Mouse (Mus musculus) intestine, embryonic 16.5 days (tissue): ENCODE results near the gene Adgrg7. TPM values are rescaled to one million over a fixed set of nuclear protein-coding genes. Genes with fewer than 3 reads are reported as not detected.

Source experiments
- ATAC-seq: fragments of 200-750 bp; cut with Nextera tagmentation; 2 replicates; pipeline ENCODE4 v1.8.0; 2017; ENCODE audit warnings: moderate TSS enrichment, moderate library complexity
- H3K27ac ChIP-seq: fragments of 300-500 bp; sonication (generic); 2 replicates; pipeline ENCODE4 v1.5.1; 2014; ENCODE audit warnings: mild to moderate bottlenecking, low read length
- H3K27me3 ChIP-seq: fragments of 300-500 bp; sonication (generic); replicated peaks from 2 replicates; pipeline ENCODE4 v1.6.1; 2014; ENCODE audit warnings: low read length, control low read depth, mixed read lengths; ENCODE audit not compliant: control insufficient read depth, insufficient read depth
- H3K36me3 ChIP-seq: fragments of 300-500 bp; sonication (generic); 2 replicates; pipeline ENCODE4 v1.6.1; 2014; ENCODE audit warnings: low read length, control low read depth; ENCODE audit not compliant: control insufficient read depth, insufficient read depth
- H3K4me1 ChIP-seq: fragments of 300-500 bp; sonication (generic); 2 replicates; pipeline ENCODE4 v1.6.1; 2014; ENCODE audit warnings: low read length, control low read depth, mixed read lengths; ENCODE audit not compliant: control insufficient read depth, insufficient read depth
- H3K4me2 ChIP-seq: fragments of 300-500 bp; sonication (generic); 2 replicates; pipeline ENCODE4 v1.6.1; 2014; ENCODE audit warnings: low read depth, low read length, control low read depth
- H3K4me3 ChIP-seq: fragments of 300-500 bp; sonication (generic); 2 replicates; pipeline ENCODE4 v1.5.1; 2014; ENCODE audit warnings: mild to moderate bottlenecking, low read length
- H3K9ac ChIP-seq: fragments of 300-500 bp; sonication (generic); 2 replicates; pipeline ENCODE4 v1.6.1; 2014; ENCODE audit warnings: low read depth, low read length
- H3K9me3 ChIP-seq: fragments of 300-500 bp; sonication (generic); 2 replicates; pipeline ENCODE4 v1.6.1; 2016; ENCODE audit warnings: low read length, control low read depth; ENCODE audit not compliant: control insufficient read depth
- WGBS: fragments of 180-500 bp; shearing (Covaris S2); extraction: QIAGEN DNeasy Blood & Tissue Kit; methylation state at CpG from one replicate; pipeline ENCODE4 v1.1.7; 2014; 5-methylcytosine and 5-hydroxymethylcytosine counted together
- polyA plus RNA-seq: library from polyadenylated mRNA; unstranded; fragments of >200 nt; fragmentation: Nextera tagmentation; extraction: Ambion mirVana; gene quantifications from 2 replicates; pipeline ENCODE4 v1.2.1, GENCODE M21; 2015

Gene Adgrg7
- 9.2 and 13.0 TPM in 2 replicates for polyA plus RNA-seq

DNA sequence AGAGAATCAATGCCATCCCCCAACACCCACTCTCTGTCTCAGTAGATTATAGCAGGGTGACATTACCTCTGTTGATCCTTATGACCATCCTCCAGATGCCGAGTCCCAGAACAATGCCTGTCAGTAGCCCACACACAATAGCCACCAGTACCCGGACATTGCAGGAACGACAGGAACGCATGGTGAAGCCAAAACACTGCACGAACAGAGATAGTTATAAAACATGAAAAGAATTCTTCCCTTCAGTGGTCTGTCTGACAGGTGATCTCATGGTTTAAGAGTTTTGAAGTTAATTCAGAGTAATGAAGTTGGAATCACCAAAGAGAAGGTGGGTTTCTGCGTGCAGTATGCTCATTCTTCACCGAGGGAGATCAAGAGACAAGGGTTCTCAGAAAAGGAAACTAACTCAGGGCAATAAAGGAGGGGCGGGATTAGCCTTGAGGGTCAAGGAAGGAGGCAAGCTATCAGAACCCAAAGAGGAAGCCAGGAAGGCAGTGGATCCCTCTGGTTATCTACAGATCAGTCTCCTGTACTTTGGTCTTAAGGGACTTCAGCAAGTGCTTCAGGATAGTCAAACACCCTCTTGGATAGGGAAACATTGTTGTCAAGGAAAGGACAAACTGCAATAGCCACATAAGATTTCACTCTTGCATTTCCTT is at the start of gene Adgrg7:
Adgrg7 (minus strand) TSS at position 375 of the 659 bp plus-strand sequence.
- ATAC-seq, result peak; percentile 88
- peak within 1 kb of the TSS; percentile 49; the same call in 1 of the 2 replicates for H3K9ac ChIP-seq
- H3K27me3 ChIP-seq, result no peaks in the 10 kb centered on the region
- peak within 1 kb of the TSS; percentile 74 for H3K27ac ChIP-seq
- 0 out of 2 replicates have a peak, but pooled peaks cover 2% of the 10 kb centered on the region for H3K4me1 ChIP-seq
- no peaks in the 10 kb centered on the region for H3K9me3 ChIP-seq
- H3K4me2 ChIP-seq, result peak within 1 kb of the TSS; percentile 26; the same call in 1 of the 2 replicates
- H3K36me3 ChIP-seq, result no peaks in the 10 kb centered on the region
- 57% methylated on average over 8 of the region's 8 CpGs for WGBS
- peak within 1 kb of the TSS; percentile 42 for H3K4me3 ChIP-seq

DNA sequence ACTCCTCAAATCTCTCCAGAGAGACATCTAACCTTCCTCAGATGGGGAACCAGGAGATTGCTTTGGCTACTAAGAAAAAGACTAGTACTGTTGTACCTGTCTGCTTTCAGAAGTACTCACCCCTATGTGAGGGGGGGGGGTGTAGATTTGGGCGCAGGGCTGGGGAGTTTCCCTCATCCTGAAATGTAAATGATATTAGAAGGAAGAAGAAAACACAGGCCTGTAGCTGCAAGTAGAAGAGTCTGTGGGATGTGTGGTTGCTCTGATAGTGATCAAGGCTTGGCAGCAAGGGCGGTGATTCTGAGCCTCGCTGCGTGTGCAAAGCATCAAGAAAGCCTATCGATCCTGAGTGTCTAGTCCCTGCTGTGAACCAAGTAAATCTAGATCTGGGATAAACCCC is 47.3 kb upstream of the Adgrg7 start:
- WGBS, result 89% methylated on average over 5 of the region's 5 CpGs
- Histone ChIP-seq H3K9me3 (no peaks in the 10 kb centered on the region), H3K27ac (no peak overlapping the region), H3K4me1 (no peaks in the 10 kb centered on the region), H3K9ac (no peak overlapping the region), H3K27me3 (no peaks in the 10 kb centered on the region), H3K4me3 (no peak overlapping the region), H3K36me3 (no peaks in the 10 kb centered on the region), H3K4me2 (no peak overlapping the region)
- ATAC-seq, result no peak

DNA sequence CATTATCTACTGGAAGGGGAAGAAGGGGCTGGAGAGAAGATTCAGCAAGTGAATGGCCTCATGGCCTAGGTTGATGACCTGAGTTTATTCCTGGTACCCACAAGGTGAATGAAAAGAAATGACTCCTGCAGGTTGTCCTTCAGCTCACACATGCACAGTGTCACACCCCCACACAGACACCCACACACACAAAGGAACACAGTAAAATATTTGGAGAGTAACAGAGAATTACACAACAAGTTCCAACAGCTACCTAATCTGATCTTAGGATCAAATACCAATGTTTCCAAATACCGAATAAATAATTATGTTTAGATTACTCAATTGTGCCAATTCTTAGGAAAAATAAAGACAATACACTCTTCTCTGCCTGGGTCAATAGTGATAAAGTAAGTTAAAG is 37.7 kb upstream of the Adgrg7 start:
- WGBS, result 95% methylated on average over 1 of the region's 1 CpGs
- no peaks in the 10 kb centered on the region for H3K27me3 ChIP-seq
- no peak for ATAC-seq
- H3K4me2 ChIP-seq, result no peak overlapping the region
- H3K9ac ChIP-seq, result no peak overlapping the region
- no peaks in the 10 kb centered on the region for H3K9me3 ChIP-seq
- no peak overlapping the region for H3K27ac ChIP-seq
- H3K4me3 ChIP-seq, result no peak overlapping the region
- no peaks in the 10 kb centered on the region for H3K36me3 ChIP-seq
- no peaks in the 10 kb centered on the region for H3K4me1 ChIP-seq

DNA sequence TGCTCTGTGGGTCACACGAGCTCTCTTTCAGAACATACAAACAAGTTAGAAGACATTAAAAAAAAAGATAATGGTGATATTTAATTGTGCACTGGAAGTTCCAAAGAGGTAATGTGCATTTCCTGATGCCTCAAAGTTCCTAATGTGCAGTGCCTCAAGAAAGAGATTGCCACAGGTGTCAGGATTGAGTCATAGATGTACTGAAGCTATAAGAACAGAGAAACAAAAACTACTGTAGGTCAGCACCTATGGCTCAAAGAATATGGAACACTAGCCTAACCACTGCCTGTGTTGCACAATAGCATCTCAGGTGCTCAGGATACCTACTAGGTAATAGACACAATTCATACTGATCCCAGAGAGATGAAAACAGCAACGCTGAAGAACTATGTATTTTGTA is 36.3 kb upstream of the Adgrg7 start:
- Histone ChIP-seq H3K4me3 (no peak overlapping the region), H3K27ac (no peak overlapping the region), H3K9me3 (no peaks in the 10 kb centered on the region), H3K27me3 (no peaks in the 10 kb centered on the region), H3K36me3 (no peaks in the 10 kb centered on the region), H3K9ac (no peak overlapping the region), H3K4me2 (no peak overlapping the region), H3K4me1 (no peaks in the 10 kb centered on the region)
- ATAC-seq, result no peak
- 85% methylated on average over 2 of the region's 2 CpGs for WGBS

DNA sequence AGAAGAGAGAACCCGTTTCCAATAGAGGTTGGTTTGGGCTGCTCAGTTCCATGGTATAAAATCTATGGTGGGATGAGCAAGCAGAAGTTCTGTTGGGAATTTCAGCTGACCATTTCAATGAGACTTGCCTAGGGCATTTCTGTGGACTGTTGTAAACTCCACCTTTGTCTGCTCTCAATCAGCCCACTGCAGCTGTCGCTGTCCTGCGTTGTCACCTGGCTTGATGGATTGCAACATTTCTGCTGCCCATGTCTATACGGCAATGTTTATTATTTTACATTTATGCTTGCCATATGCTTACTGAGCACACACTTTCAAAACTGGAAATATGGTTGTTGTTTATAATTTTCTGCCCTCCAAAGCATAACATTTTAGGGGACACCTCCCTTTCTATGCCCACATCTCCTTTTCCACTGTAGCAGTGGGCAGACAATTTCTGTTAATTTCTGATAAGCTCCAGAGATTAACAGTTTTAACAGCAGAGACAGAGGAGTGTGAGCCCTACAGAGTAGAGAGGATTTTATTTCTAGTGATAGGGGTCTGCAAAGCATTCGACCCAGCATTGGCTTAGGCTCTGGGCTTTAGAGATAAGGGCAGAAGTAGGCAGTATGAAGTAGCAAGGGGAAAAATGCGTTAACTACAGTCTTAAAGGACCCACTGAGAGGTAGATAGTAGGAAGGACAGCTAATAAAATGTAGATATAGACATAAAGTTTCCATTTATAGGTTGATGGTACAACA is 5.9 kb upstream of the Adgrg7 start:
- Histone ChIP-seq H3K27me3 (no peaks in the 10 kb centered on the region), H3K4me3 (no peak overlapping the region), H3K4me1 (0 out of 2 replicates have a peak, but pooled peaks cover 2% of the 10 kb centered on the region), H3K36me3 (no peaks in the 10 kb centered on the region), H3K9me3 (no peaks in the 10 kb centered on the region), H3K9ac (no peak overlapping the region), H3K27ac (no peak overlapping the region), H3K4me2 (no peak overlapping the region)
- 66% methylated on average over 6 of the region's 6 CpGs for WGBS
- peak; percentile 54; the same call in 1 of the 2 replicates for ATAC-seq

DNA sequence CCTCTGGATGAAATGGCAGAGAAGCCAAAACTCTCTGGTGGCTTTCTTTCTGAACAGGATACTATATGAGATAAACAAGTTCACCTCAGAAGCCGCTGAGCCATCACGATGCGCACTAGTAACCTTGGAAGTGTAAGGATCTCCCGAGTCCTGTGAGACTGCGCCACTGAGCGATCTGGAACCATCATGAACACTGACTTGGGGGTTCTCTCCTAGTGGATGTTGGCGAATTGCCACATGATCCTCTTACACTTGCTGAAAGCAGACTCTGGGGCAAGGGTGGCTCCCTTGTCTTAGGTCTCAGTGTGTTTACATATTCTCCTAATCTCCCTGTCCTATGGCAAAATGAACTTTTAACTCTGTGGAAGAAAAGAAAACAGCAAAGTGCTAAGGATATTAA is 5.3 kb upstream of the Adgrg7 start:
- 0 out of 2 replicates have a peak, but pooled peaks cover 2% of the 10 kb centered on the region for H3K4me1 ChIP-seq
- 91% methylated on average over 7 of the region's 7 CpGs for WGBS
- H3K9ac ChIP-seq, result no peak overlapping the region

DNA sequence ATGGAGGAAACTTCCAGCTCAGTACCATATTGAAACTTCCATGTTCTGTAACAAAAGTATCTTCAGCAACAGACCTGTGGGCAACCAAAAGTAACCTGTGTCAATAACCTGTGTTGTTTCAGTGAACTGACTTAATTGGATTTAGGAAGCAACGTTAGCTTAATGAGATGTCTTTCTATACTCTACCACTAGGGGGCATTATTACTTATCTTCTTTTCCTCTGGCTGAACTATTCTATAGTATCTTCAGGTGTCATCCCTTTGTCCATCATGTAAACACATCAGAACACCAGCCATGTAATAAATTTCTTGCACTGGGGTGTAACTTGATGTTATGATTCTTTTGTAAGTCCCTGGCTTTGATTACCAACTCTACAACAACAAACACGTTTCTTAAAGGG is 4.8 kb upstream of the Adgrg7 start:
- Histone ChIP-seq H3K27ac (no peak overlapping the region), H3K4me2 (no peak overlapping the region), H3K36me3 (no peaks in the 10 kb centered on the region), H3K4me3 (no peak overlapping the region), H3K9me3 (no peaks in the 10 kb centered on the region), H3K9ac (no peak overlapping the region), H3K4me1 (0 out of 2 replicates have a peak, but pooled peaks cover 2% of the 10 kb centered on the region), H3K27me3 (no peaks in the 10 kb centered on the region)
- WGBS, result 51% methylated on average over 2 of the region's 2 CpGs
- ATAC-seq, result no peak

More for the DNA sequence above, 5.3 kb upstream of the Adgrg7 start:
- H3K36me3 ChIP-seq, result no peaks in the 10 kb centered on the region
- ATAC-seq, result no peak
- no peak overlapping the region for H3K4me3 ChIP-seq
- H3K27ac ChIP-seq, result no peak overlapping the region
- H3K9me3 ChIP-seq, result no peaks in the 10 kb centered on the region
- H3K4me2 ChIP-seq, result no peak overlapping the region
- H3K27me3 ChIP-seq, result no peaks in the 10 kb centered on the region

DNA sequence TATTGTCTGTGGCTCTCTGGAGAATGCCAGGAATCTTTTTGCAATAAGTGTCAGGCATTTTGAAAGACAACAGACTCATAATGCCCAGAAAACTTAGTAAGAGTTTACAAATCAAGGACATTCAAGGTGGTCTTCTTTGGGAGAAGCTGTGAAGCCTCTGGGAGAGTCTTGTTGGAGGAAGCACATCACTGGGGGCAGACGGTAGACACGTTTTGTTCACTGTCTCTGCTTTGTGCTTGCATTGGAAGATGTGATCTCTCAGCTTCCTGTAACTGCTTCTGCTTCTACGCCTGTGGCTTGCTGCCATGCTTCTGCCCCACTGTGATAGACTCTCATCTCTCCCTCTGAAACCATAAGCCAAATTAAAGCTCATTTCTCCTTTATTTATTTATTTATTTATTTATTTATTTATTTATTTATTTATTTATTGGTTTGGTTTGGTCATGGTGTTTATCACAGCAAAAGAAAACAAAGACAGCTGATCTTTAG is 3.9 kb upstream of the Adgrg7 start:
- Histone ChIP-seq H3K36me3 (no peaks in the 10 kb centered on the region), H3K4me2 (no peak overlapping the region), H3K27me3 (no peaks in the 10 kb centered on the region), H3K9ac (no peak overlapping the region), H3K9me3 (no peaks in the 10 kb centered on the region), H3K27ac (no peak overlapping the region), H3K4me3 (no peak overlapping the region), H3K4me1 (0 out of 2 replicates have a peak, but pooled peaks cover 2% of the 10 kb centered on the region)
- no peak for ATAC-seq
- 90% methylated on average over 3 of the region's 3 CpGs for WGBS

DNA sequence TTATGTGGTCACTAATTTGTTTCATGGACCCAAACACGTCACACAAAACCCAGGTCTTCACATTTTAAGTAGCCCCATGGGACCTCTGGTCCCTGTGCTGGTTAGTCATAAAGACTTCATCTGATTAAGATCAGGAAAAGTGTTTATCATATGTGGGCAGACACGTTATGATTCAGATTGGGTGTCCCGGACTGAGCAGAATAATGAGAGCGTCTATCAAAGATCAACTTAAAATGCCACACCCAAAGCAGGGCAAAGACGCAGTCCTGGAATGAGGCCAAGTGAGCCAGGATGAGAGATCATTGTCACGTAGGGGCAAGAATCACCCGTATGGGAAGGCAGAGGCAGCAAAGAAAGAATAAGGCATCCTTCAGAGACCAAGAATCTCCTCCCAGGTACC is 3.2 kb upstream of the Adgrg7 start:
- no peak overlapping the region for H3K9ac ChIP-seq
- no peak overlapping the region for H3K27ac ChIP-seq
- no peaks in the 10 kb centered on the region for H3K9me3 ChIP-seq
- H3K4me3 ChIP-seq, result no peak overlapping the region
- no peak for ATAC-seq
- H3K4me2 ChIP-seq, result no peak overlapping the region
- H3K27me3 ChIP-seq, result no peaks in the 10 kb centered on the region
- no peaks in the 10 kb centered on the region for H3K36me3 ChIP-seq
- 0 out of 2 replicates have a peak, but pooled peaks cover 2% of the 10 kb centered on the region for H3K4me1 ChIP-seq
- 64% methylated on average over 7 of the region's 7 CpGs for WGBS
